ENCODE assay signal across 27 mouse cellular contexts in the genomic region with DNA sequence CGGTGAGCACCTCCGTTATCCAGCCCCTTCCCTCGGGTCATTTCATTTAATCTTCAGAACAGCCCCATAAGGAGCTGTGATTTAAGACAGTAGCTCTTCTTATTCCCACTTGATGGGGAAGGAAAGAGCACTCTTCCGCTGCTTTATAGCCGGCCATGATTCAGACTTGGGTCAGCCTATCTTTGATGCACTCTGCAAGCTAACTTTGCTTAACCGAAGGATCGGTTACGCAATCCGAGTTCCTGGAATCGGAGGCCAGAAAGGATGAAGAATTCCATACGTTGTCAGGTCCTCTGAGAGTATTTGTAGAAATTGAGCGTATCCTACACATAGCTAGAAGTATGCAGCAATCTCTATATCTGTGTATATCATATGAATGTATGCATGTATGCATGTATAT.
A peak's percentile ranks its signal among the peaks of the same experiment; 100 is the strongest.
DNase-seq lines count a peak whose midpoint lies in the region; ATAC-seq and TF ChIP-seq lines count a peak whose summit lies in the region.
"Had no signal": no experiment of that assay in that cellular context is flagged by ENCODE, and none has a peak within 500 bp of the region (broad histone marks: within the 10 kb centered on the region; RNA-seq: fewer than 3 reads in every experiment).

No protein-coding gene starts in this region.

- no peaks in the 10 kb centered on the region for H3K27me3 ChIP-seq in heart, embryonic 10.5 days (ENCODE audit: insufficient read depth, poor library complexity, severe bottlenecking)
- no peaks in the 10 kb centered on the region for H3K27me3 ChIP-seq in lung, embryonic 16.5 days (ENCODE audit: control insufficient read depth, insufficient read depth, low read depth, low read length)
- no peaks in the 10 kb centered on the region for H3K27me3 ChIP-seq in C2C12 (ENCODE audit: control insufficient read depth, insufficient read depth, insufficient read length)
- no peaks in the 10 kb centered on the region for H3K27me3 ChIP-seq in liver, postnatal 0 days (ENCODE audit: insufficient read depth, low read length)
- H3K27me3 ChIP-seq: heart, embryonic 15.5 days; intestine, embryonic 15.5 days; liver, embryonic 13.5 days; lung, embryonic 15.5 days; neural tube, embryonic 12.5 days had no signal

- TF ChIP-seq EP300 in liver, postnatal 0 days (IDR thresholded peaks at IDR 0.05; ENCODE audit: low read depth): no peak

- H3K79me3 ChIP-seq in C2C12 (ENCODE audit: low read depth): no peaks in the 10 kb centered on the region

- H3ac ChIP-seq in C2C12 (ENCODE audit: control insufficient read depth, insufficient read length, low read depth): no peak overlapping the region

- no peak overlapping the region for H3K4me3 ChIP-seq in heart, embryonic 10.5 days
- H3K4me3 ChIP-seq in lung, embryonic 16.5 days (ENCODE audit: low read length): no peak overlapping the region
- H3K4me3 ChIP-seq in C2C12 (ENCODE audit: insufficient read depth, poor library complexity, severe bottlenecking): no peak overlapping the region
- no peak overlapping the region for H3K4me3 ChIP-seq in cortical plate, adult 2 months (ENCODE audit: insufficient read depth, low read length)
- H3K4me3 ChIP-seq in liver, postnatal 0 days (ENCODE audit: low read depth, low read length): no peak overlapping the region
- H3K4me3 ChIP-seq: heart, embryonic 15.5 days; intestine, embryonic 15.5 days; limb, embryonic 10.5 days; limb, embryonic 15.5 days; liver, embryonic 13.5 days; lung, embryonic 15.5 days; midbrain, embryonic 10.5 days; neural tube, embryonic 12.5 days had no signal

- TF ChIP-seq POLR2A in cortical plate, adult 2 months (IDR thresholded peaks at IDR 0.05; ENCODE audit: extremely low read depth, insufficient read depth, low read length): no peak

- no peak overlapping the region for H3K27ac ChIP-seq in heart, embryonic 10.5 days
- H3K27ac ChIP-seq in lung, embryonic 16.5 days (ENCODE audit: low read length): no peak overlapping the region
- 0 out of 2 replicates have a peak overlapping the region, but pooled peaks have one; percentile 8 for H3K27ac ChIP-seq in cortical plate, adult 2 months (ENCODE audit: insufficient read depth, low read length)
- no peak overlapping the region for H3K27ac ChIP-seq in liver, postnatal 0 days (ENCODE audit: low read depth)
- H3K27ac ChIP-seq: heart, embryonic 15.5 days; intestine, embryonic 15.5 days; limb, embryonic 10.5 days; limb, embryonic 15.5 days; liver, embryonic 13.5 days; lung, embryonic 15.5 days; neural tube, embryonic 12.5 days had no signal

- H3K4me2 ChIP-seq in lung, embryonic 16.5 days (ENCODE audit: low read depth, low read length): no peak overlapping the region
- no peak overlapping the region for H3K4me2 ChIP-seq in liver, postnatal 0 days (ENCODE audit: low read depth, low read length)
- H3K4me2 ChIP-seq: heart, embryonic 15.5 days; intestine, embryonic 15.5 days; limb, embryonic 15.5 days; liver, embryonic 13.5 days; lung, embryonic 15.5 days; neural tube, embryonic 12.5 days had no signal

- DNase-seq in heart, adult 11 months: peak; percentile 78
- no peak for DNase-seq in heart, embryonic 10.5 days (ENCODE audit: low spot score)
- DNase-seq in lung, postnatal 36 days: no peak
- DNase-seq in liver, postnatal 0 days: no peak
- DNase-seq: adrenal gland, adult 2 months; adrenal gland, postnatal 36 days; cerebellum, adult 18-20 months; cerebellum, postnatal 10 days; kidney, adult 8-10 months; liver, embryonic 13.5 days; right cerebral cortex, postnatal 4 days; thymus, adult 2 months; thymus, postnatal 36 days had no signal

- peak; percentile 47; the same call in 1 of the 2 replicates for ATAC-seq in lung, embryonic 16.5 days (ENCODE audit: low read depth)
- no peak for ATAC-seq in granulocyte monocyte progenitor cell, adult 5-6 weeks (replicated peaks; ENCODE audit: poor library complexity, severe bottlenecking)
- ATAC-seq in liver, postnatal 0 days: no peak
- ATAC-seq: CD4-positive, CD25-positive, alpha-beta regulatory T cell, adult 4 months; forebrain, embryonic 14.5 days; hindbrain, embryonic 16.5 days; intestine, embryonic 15.5 days had no signal

- no peaks in the 10 kb centered on the region for H3K36me3 ChIP-seq in heart, embryonic 10.5 days
- no peaks in the 10 kb centered on the region for H3K36me3 ChIP-seq in lung, embryonic 16.5 days (ENCODE audit: control insufficient read depth, insufficient read depth, low read length)
- H3K36me3 ChIP-seq in C2C12 (ENCODE audit: control insufficient read depth, insufficient read depth): no peaks in the 10 kb centered on the region
- H3K36me3 ChIP-seq in liver, postnatal 0 days (replicated peaks; ENCODE audit: insufficient read depth, low read length): no peaks in the 10 kb centered on the region
- H3K36me3 ChIP-seq: heart, embryonic 15.5 days; intestine, embryonic 15.5 days; limb, embryonic 10.5 days; limb, embryonic 15.5 days; liver, embryonic 13.5 days; lung, embryonic 15.5 days; neural tube, embryonic 12.5 days had no signal

- TF ChIP-seq CTCF in C2C12 (IDR thresholded peaks at IDR 0.05; ENCODE audit: control insufficient read depth, insufficient read depth, insufficient read length): no peak
- TF ChIP-seq CTCF in cortical plate, adult 2 months (IDR thresholded peaks at IDR 0.05; ENCODE audit: extremely low read depth, insufficient read depth, low read length): no peak
- no peak for TF ChIP-seq CTCF in liver, postnatal 0 days (IDR thresholded peaks at IDR 0.05; ENCODE audit: low read depth)

- peaks cover 22% of the 10 kb centered on the region for H3K4me1 ChIP-seq in heart, embryonic 10.5 days
- H3K4me1 ChIP-seq in lung, embryonic 16.5 days (replicated peaks; ENCODE audit: control insufficient read depth, insufficient read depth, low read length): peaks cover 3% of the 10 kb centered on the region; the same call in 1 of the 2 replicates
- peaks cover 14% of the 10 kb centered on the region for H3K4me1 ChIP-seq in cortical plate, adult 2 months (ENCODE audit: control insufficient read depth, insufficient read depth, low read length)
- H3K4me1 ChIP-seq in liver, postnatal 0 days (ENCODE audit: insufficient read depth): no peaks in the 10 kb centered on the region
- H3K4me1 ChIP-seq: heart, embryonic 15.5 days; liver, embryonic 13.5 days had no signal

- H3K9me3 ChIP-seq in heart, embryonic 10.5 days: no peaks in the 10 kb centered on the region
- H3K9me3 ChIP-seq in lung, embryonic 16.5 days (ENCODE audit: control insufficient read depth, low read length): no peaks in the 10 kb centered on the region
- no peaks in the 10 kb centered on the region for H3K9me3 ChIP-seq in liver, postnatal 0 days (ENCODE audit: low read length)
- H3K9me3 ChIP-seq: heart, embryonic 15.5 days; intestine, embryonic 15.5 days; limb, embryonic 10.5 days; limb, embryonic 15.5 days; liver, embryonic 13.5 days; lung, embryonic 15.5 days; neural tube, embryonic 12.5 days had no signal

- no peak overlapping the region for H3K9ac ChIP-seq in lung, embryonic 16.5 days (ENCODE audit: low read length)
- H3K9ac ChIP-seq in liver, postnatal 0 days (replicated peaks): no peak overlapping the region
- H3K9ac ChIP-seq: heart, embryonic 15.5 days; intestine, embryonic 15.5 days; limb, embryonic 15.5 days; liver, embryonic 13.5 days; lung, embryonic 15.5 days; neural tube, embryonic 12.5 days had no signal

- no peaks in the 10 kb centered on the region for H3K79me2 ChIP-seq in C2C12 (ENCODE audit: control insufficient read depth, insufficient read depth)

- 80% methylated on average over 12 of the region's 12 CpGs for WGBS in heart, embryonic 10.5 days
- 51% methylated on average over 12 of the region's 12 CpGs for WGBS in lung, embryonic 16.5 days
- 69% methylated on average over 12 of the region's 12 CpGs for WGBS in liver, postnatal 0 days (ENCODE audit: insufficient replicate concordance)

TF ChIP-seq in C2C12, 6 proteins besides CTCF, POLR2A, EP300 and RAD21:
- peak; percentile 40 for TF ChIP-seq CEBPB (IDR thresholded peaks at IDR 0.05; ENCODE audit: low read depth)
- TF ChIP-seq FOSL1 (IDR thresholded peaks at IDR 0.05; ENCODE audit: insufficient read depth, low read length, poor library complexity, severe bottlenecking): no peak
